Mouse (Mus musculus) cerebellum, adult 2 months (tissue): ENCODE data around the gene Aqp11. TPM values are rescaled to one million over a fixed set of nuclear protein-coding genes. Genes with fewer than 3 reads are reported as not detected.

Experiments
- DNase-seq, 2 experiments: peaks; one replicate each; pipeline ENCODE4 v3.0.0; 2021
- H3K27ac ChIP-seq: fragments of 200-500 bp; 2 replicates; pipeline ENCODE4 v1.5.1; 2012; ENCODE audit warnings: low read length, control low read depth, inconsistent platforms; ENCODE audit not compliant: insufficient read depth
- H3K27me3 ChIP-seq: fragments of 200-500 bp; 2 replicates; pipeline ENCODE4 v1.6.1; 2012; ENCODE audit warnings: inconsistent platforms, mild to moderate bottlenecking, low read length, moderate library complexity; ENCODE audit not compliant: control insufficient read depth, insufficient read depth
- H3K4me1 ChIP-seq: fragments of 200-500 bp; 2 replicates; pipeline ENCODE4 v1.6.1; 2011; ENCODE audit warnings: low read length; ENCODE audit not compliant: control insufficient read depth, insufficient read depth
- H3K4me3 ChIP-seq: fragments of 200-500 bp; replicated peaks from 2 replicates; pipeline ENCODE3; 2011; ENCODE audit warnings: mild to moderate bottlenecking, low read depth, low read length, control low read depth; ENCODE audit not compliant: insufficient read depth
- CTCF ChIP-seq: fragments of 200-500 bp; IDR thresholded peaks from 2 replicates; pipeline ENCODE4 v1.5.1; 2011; ENCODE audit warnings: low read depth, mild to moderate bottlenecking, control low read depth, low read length, moderate library complexity, borderline replicate concordance; ENCODE audit not compliant: insufficient read depth
- POLR2A ChIP-seq: fragments of 200-500 bp; IDR thresholded peaks from 2 replicates; pipeline ENCODE4 v1.6.1; 2011; ENCODE audit warnings: low read length, control low read depth, borderline replicate concordance; ENCODE audit not compliant: insufficient read depth
- WGBS: fragments of 180-500 bp; shearing (Covaris S2); methylation state at CpG from one replicate; pipeline ENCODE4 v1.1.7; 2018; 5-methylcytosine and 5-hydroxymethylcytosine counted together
- polyA plus RNA-seq: library from polyadenylated mRNA; depleted of rRNA; stranded (reverse); fragments of >200 nt; gene quantifications from 2 replicates; pipeline ENCODE4 v1.2.3, GENCODE M21; 2012

The Aqp11 gene
- polyA plus RNA-seq, 1 experiment: 13.9 TPM

DNA sequence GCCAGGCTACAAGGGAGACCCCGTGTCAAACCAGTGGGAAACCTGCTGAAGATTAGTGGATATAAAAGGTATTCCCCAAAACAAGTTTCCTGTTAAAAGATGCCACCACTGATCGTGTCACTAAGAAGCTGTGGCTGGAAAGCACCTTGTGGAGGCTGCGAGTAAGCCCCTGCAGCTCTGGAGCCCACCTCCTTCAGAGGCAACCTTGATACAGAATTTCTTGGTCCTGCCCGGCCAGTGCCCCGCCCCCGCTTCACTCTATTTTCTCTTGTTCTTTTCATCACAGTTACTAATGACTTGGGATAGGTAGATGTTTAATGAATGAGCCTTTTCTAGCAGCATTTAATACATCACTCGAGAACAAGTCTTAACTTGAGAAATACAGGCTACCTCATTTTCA lies 12.0 kb downstream of the Aqp11 start:
- Histone ChIP-seq H3K4me3 (no peak overlapping the region), H3K4me1 (0 out of 2 replicates have a peak, but pooled peaks cover 3% of the 10 kb centered on the region), H3K27me3 (no peaks in the 10 kb centered on the region), H3K27ac (no peak overlapping the region)
- DNase-seq: no peak
- TF ChIP-seq POLR2A: no peak
- no peak for TF ChIP-seq CTCF
- WGBS: 84% methylated on average over 7 of the region's 7 CpGs

DNA sequence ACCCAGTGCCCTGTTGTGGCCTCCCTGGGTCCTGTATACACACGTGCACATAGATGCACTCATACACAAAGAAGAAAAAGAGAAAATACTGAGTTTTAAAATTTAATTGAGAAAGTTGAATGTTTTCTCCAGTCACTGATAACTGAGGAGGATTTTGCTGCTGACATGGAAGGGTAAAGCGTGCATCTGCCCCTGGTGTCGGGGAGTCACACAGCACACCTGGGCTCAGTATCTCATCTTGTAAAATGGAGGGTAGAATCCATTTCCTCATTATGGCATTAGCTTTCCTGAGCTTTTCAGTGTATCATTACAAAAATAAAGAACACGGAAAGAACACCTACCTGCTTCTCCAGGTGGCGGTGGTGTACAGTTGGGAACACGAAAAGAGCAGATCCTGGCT lies 12.7 kb downstream of the Aqp11 start:
- WGBS: 98% methylated on average over 6 of the region's 6 CpGs
- TF ChIP-seq POLR2A: no peak
- no peak for TF ChIP-seq CTCF
- Histone ChIP-seq H3K27me3 (no peaks in the 10 kb centered on the region), H3K4me3 (no peak overlapping the region), H3K27ac (no peak overlapping the region), H3K4me1 (0 out of 2 replicates have a peak, but pooled peaks cover 3% of the 10 kb centered on the region)
- no peak for DNase-seq

DNA sequence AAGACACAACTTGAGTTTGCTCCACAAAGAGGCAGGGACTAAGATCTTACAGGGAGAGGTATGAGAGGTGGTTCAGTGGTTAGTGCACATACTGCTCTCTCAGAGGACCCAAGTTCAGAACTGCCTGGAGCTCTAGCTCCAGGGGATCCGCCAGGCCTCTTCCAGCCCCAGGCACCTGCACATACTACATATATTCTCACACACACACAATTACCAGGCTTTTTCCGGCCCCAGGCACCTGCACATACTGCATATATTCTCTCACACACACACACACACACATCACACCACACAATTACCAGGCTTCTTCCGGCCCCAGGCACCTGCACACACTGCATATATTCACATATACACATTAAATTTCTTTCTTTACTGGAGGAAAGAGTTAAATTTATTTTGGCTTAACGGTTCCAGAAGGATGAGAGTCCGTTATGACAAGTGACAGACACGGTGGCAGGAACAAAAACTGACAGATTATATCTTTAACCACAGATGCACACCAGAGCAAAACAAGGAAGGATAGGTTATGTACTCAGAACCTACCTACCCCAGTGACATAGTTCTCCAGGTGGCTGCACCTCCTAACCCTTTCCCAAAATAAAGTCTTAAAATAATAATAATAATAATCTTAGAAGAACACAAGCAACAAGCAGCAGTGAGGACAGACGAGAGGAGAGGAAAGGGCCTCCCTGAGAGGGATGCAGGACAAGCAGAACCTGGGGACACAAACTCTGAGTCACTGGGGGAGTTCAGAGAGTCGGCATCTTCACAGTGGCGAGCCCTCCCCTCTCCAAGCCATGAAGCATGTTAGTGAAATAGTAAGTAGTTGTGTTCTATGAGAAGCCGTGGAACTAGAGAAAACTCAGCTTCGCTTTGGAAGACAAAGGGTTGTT lies 14.2 kb downstream of the Aqp11 start:
- Histone ChIP-seq H3K4me3 (no peak overlapping the region), H3K4me1 (0 out of 2 replicates have a peak, but pooled peaks cover under 1% of the 10 kb centered on the region), H3K27me3 (no peaks in the 10 kb centered on the region), H3K27ac (no peak overlapping the region)
- TF ChIP-seq POLR2A: no peak
- TF ChIP-seq CTCF: no peak
- WGBS: 82% methylated on average over 11 of the region's 11 CpGs
- no peak for DNase-seq

DNA sequence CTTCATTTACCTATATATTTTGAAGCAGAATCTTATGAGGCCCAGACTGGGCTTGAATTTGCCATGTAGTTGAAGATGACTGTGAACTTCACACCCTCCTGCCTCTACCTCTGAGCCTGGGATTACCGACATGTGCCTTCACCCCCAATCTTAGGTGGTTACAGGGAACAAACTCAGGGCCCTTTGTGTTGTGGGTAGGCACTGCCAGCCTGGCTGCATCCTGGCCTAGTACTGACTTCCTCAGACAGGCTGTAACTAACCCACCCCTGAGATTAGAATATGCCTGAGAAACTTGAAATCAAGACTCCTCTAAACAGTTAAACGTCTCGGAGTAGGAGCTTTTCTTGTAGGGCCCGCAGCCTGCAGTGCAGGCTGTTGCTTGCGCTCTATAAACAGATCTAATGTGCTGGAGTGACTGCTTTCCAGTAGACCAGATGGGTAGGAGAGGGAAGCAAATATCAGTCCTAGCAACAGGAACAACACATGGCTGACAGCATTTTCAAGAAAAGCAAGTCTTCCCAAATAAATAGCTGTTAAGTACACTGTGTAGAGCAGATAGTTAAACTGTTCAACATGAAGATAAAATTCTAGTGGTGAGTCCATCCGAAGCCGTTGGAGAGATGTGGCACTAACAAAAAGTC lies 15.7 kb downstream of the Aqp11 start:
- no peaks in the 10 kb centered on the region for H3K4me1 ChIP-seq
- TF ChIP-seq CTCF (no peak), POLR2A (no peak)
- DNase-seq: no peak
- H3K4me3 ChIP-seq: no peak overlapping the region
- no peaks in the 10 kb centered on the region for H3K27me3 ChIP-seq
- H3K27ac ChIP-seq: no peak overlapping the region
- 93% methylated on average over 7 of the region's 7 CpGs for WGBS

DNA sequence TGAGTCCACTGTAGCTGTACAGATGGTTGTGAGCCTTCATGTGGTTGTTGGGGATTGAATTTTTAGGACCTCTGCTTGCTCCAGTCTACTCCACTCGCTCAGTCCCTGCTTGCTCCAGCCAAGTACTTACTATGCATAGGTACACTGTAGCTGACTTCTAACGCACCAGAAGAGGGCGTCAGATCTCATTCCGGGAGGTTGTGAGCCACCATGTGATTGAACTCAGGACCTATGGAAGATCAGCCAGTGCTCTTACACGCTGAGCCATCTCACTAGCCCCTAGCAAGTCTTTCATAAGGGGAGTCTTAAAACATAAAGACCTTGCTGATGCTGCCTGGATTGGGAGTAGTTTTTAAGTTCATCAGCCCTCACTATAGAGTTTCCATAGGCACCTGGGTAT lies 18.0 kb downstream of the Aqp11 start:
- H3K4me3 ChIP-seq: no peak overlapping the region
- TF ChIP-seq POLR2A: no peak
- TF ChIP-seq CTCF: no peak
- 79% methylated on average over 5 of the region's 5 CpGs for WGBS
- no peaks in the 10 kb centered on the region for H3K4me1 ChIP-seq
- DNase-seq: no peak
- no peaks in the 10 kb centered on the region for H3K27me3 ChIP-seq
- no peak overlapping the region for H3K27ac ChIP-seq

- H3K4me1 ChIP-seq: no peaks in the 10 kb centered on the region
- H3K4me3 ChIP-seq: no peak overlapping the region
- DNase-seq: no peak
- WGBS: 70% methylated on average over 5 of the region's 5 CpGs
- no peak overlapping the region for H3K27ac ChIP-seq
- no peak for TF ChIP-seq POLR2A
- H3K27me3 ChIP-seq: no peaks in the 10 kb centered on the region
Measured at GRCm38 (mm10) chr7:97719078-97719477, 19.0 kb downstream of the Aqp11 start.

DNA sequence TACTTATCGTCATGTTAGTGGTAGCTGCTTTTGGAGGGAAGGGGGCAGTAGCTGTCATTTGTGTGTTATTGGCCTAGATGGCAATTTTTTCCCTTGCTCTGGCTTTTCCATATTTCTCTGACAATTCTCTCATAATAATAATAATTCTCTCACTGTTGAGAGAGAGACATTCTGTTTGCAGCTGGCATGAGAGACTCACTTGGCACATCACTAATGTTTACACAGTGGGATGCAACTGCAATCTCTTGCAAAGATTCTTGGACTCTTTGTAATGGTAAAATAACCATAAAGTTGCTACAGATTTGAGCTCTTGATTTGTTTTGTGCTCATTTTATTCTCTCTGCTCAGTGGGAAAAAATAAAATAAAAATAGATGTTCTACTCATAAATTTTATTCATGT lies 20.8 kb downstream of the Aqp11 start:
- Histone ChIP-seq H3K4me3 (no peak overlapping the region), H3K27me3 (no peaks in the 10 kb centered on the region), H3K4me1 (no peaks in the 10 kb centered on the region), H3K27ac (no peak overlapping the region)
- DNase-seq: no peak
- TF ChIP-seq POLR2A (no peak), CTCF (no peak)
- 90% methylated on average over 1 of the region's 1 CpGs for WGBS

DNA sequence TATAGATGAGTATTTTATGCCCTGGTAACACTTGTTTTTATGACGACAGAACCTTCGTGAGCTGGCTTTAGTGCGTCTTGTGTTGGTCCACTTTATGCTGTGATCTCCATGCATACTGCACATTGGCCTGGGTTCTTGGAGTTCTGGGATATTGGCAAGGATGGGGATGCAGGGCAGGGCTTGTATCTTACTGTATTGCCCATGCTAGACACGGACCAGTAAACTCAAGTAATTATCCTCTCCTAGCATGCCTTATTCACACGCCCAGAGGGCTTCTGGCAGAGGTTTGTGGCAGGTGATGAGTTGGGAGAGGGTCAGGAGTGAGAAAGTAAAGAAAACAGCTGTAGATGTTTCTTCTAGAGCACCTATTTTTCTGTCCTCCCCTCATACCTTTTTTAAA lies 23.4 kb downstream of the Aqp11 start:
- H3K27ac ChIP-seq: no peak overlapping the region
- H3K4me1 ChIP-seq: no peaks in the 10 kb centered on the region
- 96% methylated on average over 5 of the region's 5 CpGs for WGBS
- H3K27me3 ChIP-seq: no peaks in the 10 kb centered on the region
- TF ChIP-seq POLR2A (no peak), CTCF (no peak)
- DNase-seq: no peak
- no peak overlapping the region for H3K4me3 ChIP-seq
